In genomic region chr16:46495201-46495600, GRCm38 (mm10) we compare ENCODE assay signal across 9 mouse cellular contexts. TPM values are rescaled to one million over a fixed set of nuclear protein-coding genes. Genes with fewer than 3 reads are reported as not detected.
DNase-seq lines count a peak whose midpoint lies in the region; ATAC-seq lines count a peak whose summit lies in the region.
"Had no signal": no experiment of that assay in that cellular context is flagged by ENCODE, and none has a peak within 500 bp of the region (broad histone marks: within the 10 kb centered on the region; RNA-seq: fewer than 3 reads in every experiment).

No protein-coding gene starts in this region.

- peaks cover 8% of the 10 kb centered on the region for H3K4me1 ChIP-seq in neural tube, embryonic 11.5 days (ENCODE audit: control insufficient read depth, insufficient read depth, low read length)
- H3K4me1 ChIP-seq in limb, embryonic 13.5 days, result peaks cover 22% of the 10 kb centered on the region
- H3K4me1 ChIP-seq in stomach, embryonic 15.5 days, result peaks cover 7% of the 10 kb centered on the region; the same call in 1 of the 2 replicates

- 29% methylated on average over 3 of the region's 3 CpGs for WGBS in neural tube, embryonic 11.5 days
- WGBS in limb, embryonic 13.5 days, result 21% methylated on average over 3 of the region's 3 CpGs
- 19% methylated on average over 3 of the region's 3 CpGs for WGBS in stomach, embryonic 15.5 days

- peak; percentile 19 for DNase-seq in embryo, embryonic 10.5 days (ENCODE audit: low spot score)
- DNase-seq in embryo, embryonic 10 days (ENCODE audit: low spot score), result no peak
- DNase-seq in neural tube, embryonic 11.5 days (ENCODE audit: low spot score), result no peak
- no peak for DNase-seq in neural tube, embryonic 10.5 days (ENCODE audit: extremely low spot score, low spot score)
- DNase-seq in left cerebral cortex, postnatal 25 days (ENCODE audit: low spot score in 2 of 2), result no peak
- no peak for DNase-seq in thymus, postnatal 25 days

- H3K36me3 ChIP-seq in neural tube, embryonic 11.5 days (ENCODE audit: control insufficient read depth, insufficient read depth, low read length), result no peaks in the 10 kb centered on the region
- H3K36me3 ChIP-seq in limb, embryonic 13.5 days, result peaks cover 3% of the 10 kb centered on the region; the same call in 1 of the 2 replicates
- no peaks in the 10 kb centered on the region for H3K36me3 ChIP-seq in stomach, embryonic 15.5 days

- intact Hi-C loops in left cerebral cortex, postnatal 25 days (cut with DNase I), result loop anchor here (2.0 to 5.0 kb wide), 3 partner anchors 87 to 1274 kb away; no protein-coding TSS in a partner anchor

- no peaks in the 10 kb centered on the region for H3K9me3 ChIP-seq in neural tube, embryonic 11.5 days (ENCODE audit: control insufficient read depth, low read length)
- no peaks in the 10 kb centered on the region for H3K9me3 ChIP-seq in limb, embryonic 13.5 days
- no peaks in the 10 kb centered on the region for H3K9me3 ChIP-seq in stomach, embryonic 15.5 days

- H3K9ac ChIP-seq in neural tube, embryonic 11.5 days (ENCODE audit: low read length), result peak overlapping the region; percentile 33; the same call in 1 of the 2 replicates
- peak overlapping the region; percentile 96 for H3K9ac ChIP-seq in limb, embryonic 13.5 days
- H3K9ac ChIP-seq in stomach, embryonic 15.5 days, result no peak overlapping the region

- ATAC-seq in neural tube, embryonic 11.5 days (ENCODE audit: insufficient read depth, low FRiP score, low TSS enrichment), result no peak
- no peak for ATAC-seq in limb, embryonic 13.5 days (ENCODE audit: low FRiP score, low read depth)
- no peak for ATAC-seq in stomach, embryonic 15.5 days (ENCODE audit: insufficient read depth, low FRiP score, low read depth)

- H3K4me3 ChIP-seq in neural tube, embryonic 11.5 days (ENCODE audit: low read depth, low read length), result peak overlapping the region; percentile 91
- H3K4me3 ChIP-seq in limb, embryonic 13.5 days, result peak overlapping the region; percentile 89
- peak overlapping the region; percentile 89 for H3K4me3 ChIP-seq in stomach, embryonic 15.5 days (replicated peaks)

- no peak overlapping the region for H3K27ac ChIP-seq in neural tube, embryonic 11.5 days (ENCODE audit: low read depth, low read length)
- no peak overlapping the region for H3K27ac ChIP-seq in limb, embryonic 13.5 days
- no peak overlapping the region for H3K27ac ChIP-seq in stomach, embryonic 15.5 days
- H3K27ac ChIP-seq: macrophage had no signal

- peak overlapping the region; percentile 84 for H3K4me2 ChIP-seq in neural tube, embryonic 11.5 days (ENCODE audit: low read depth)
- H3K4me2 ChIP-seq in limb, embryonic 13.5 days (replicated peaks), result peak overlapping the region; percentile 86
- H3K4me2 ChIP-seq in stomach, embryonic 15.5 days, result peak overlapping the region; percentile 89

- H3K27me3 ChIP-seq in neural tube, embryonic 11.5 days (ENCODE audit: control insufficient read depth, insufficient read depth, low read length), result no peaks in the 10 kb centered on the region
- H3K27me3 ChIP-seq in limb, embryonic 13.5 days, result peaks cover 13% of the 10 kb centered on the region
- no peaks in the 10 kb centered on the region for H3K27me3 ChIP-seq in stomach, embryonic 15.5 days (replicated peaks)

RNA-seq across cellular contexts. Expression of gene Nectin3, which starts 3.1 kb away (rescaled TPM):
- polyA plus RNA-seq in neural tube, embryonic 11.5 days (2014; fragmentation: Nextera tagmentation; extraction: Ambion mirVana), result 40.5 and 43.4 TPM in 2 replicates
- 28.9 and 32.5 TPM in 2 replicates for polyA plus RNA-seq in limb, embryonic 13.5 days (2015; fragmentation: Nextera tagmentation; extraction: Ambion mirVana)
- 26.3 and 29.8 TPM in 2 replicates for polyA plus RNA-seq in stomach, embryonic 15.5 days (2015; fragmentation: Nextera tagmentation; extraction: Ambion mirVana)
- 10 to 100 TPM; 60.8 to 66.7 TPM for total RNA-seq in left cerebral cortex, postnatal 25 days (2021)
- polyA plus RNA-seq: macrophage had no signal
